Mouse (Mus musculus): ENCODE results near the gene Adamts1. TPM values are rescaled to one million over a fixed set of nuclear protein-coding genes. Genes with fewer than 3 reads are reported as not detected.

The Adamts1 gene
- polyA plus RNA-seq, 1 experiment from 2014 or later = 77.6 TPM

DNA sequence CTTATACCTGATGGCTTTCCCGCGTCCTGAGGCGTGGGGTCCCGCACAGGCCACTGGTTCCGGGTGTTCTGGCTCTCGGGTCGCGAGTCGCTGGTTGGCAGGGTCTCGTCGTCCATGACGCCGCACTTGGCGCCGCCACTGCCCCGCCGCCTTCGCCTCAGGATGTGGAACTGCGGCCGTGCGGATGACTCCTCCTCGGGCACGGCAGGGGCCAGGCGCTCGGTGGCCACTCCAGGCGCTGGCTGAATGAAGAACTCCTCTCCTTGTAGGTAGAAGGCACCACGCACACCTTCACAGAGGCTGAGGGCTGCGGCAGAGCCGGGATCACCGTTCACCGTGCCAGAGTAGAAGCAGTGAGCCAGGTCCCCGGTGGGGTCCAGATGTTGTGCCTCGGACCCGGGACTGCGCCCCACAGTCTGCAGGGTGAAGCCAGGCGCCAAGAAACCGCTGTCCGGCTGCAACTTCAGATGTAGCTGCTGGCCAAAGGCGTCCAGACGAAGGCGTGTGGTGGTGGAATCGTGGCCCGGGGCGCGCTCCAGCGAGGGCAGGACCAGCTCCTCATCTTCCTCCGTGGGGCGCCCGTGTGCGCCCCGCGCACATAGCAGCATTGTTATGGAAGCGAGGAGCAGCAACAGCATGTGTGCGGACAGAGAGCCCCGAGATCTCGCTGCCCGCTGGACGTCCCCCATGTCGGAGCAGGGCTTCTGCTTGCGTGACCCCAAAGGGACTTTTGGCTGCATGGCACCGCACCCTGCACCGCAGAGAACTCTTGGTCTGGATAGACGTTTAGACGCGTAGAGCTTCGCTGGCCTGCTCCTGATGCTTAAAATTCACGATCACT, 722 bp downstream of the Adamts1 start:
- ATAC-seq (ENCODE audit: low read depth) = 0 out of 2 replicates have a peak, but pooled peaks have one; percentile 0
- no peaks in the 10 kb centered on the region for H3K27me3 ChIP-seq (ENCODE audit: control insufficient read depth, insufficient read depth, low read depth, low read length)
- WGBS = under 1% methylated on average over 67 of the region's 67 CpGs

GRCm38 (mm10) chr16:85801252-85801651, 1.7 kb downstream of the Adamts1 start:
- Histone ChIP-seq H3K4me2 (ENCODE audit: low read depth, low read length) (peak overlapping the region; percentile 74), H3K27me3 (ENCODE audit: control insufficient read depth, insufficient read depth, low read depth, low read length) (no peaks in the 10 kb centered on the region), H3K4me3 (ENCODE audit: low read length) (peak overlapping the region; percentile 82), H3K9me3 (ENCODE audit: control insufficient read depth, low read length) (no peaks in the 10 kb centered on the region), H3K27ac (ENCODE audit: low read length) (peak overlapping the region; percentile 97), H3K36me3 (ENCODE audit: control insufficient read depth, insufficient read depth, low read length) (peaks cover 31% of the 10 kb centered on the region), H3K9ac (ENCODE audit: low read length) (peak overlapping the region; percentile 95), H3K4me1 (replicated peaks; ENCODE audit: control insufficient read depth, insufficient read depth, low read length) (peaks cover 23% of the 10 kb centered on the region)
- ATAC-seq (ENCODE audit: low read depth) = peak; percentile 73
- under 1% methylated on average over 22 of the region's 23 CpGs for WGBS

More for the DNA sequence above, 722 bp downstream of the Adamts1 start:
- H3K27ac ChIP-seq (ENCODE audit: low read length) = peak overlapping the region; percentile 97
- H3K36me3 ChIP-seq (ENCODE audit: control insufficient read depth, insufficient read depth, low read length) = peaks cover 24% of the 10 kb centered on the region
- no peaks in the 10 kb centered on the region for H3K9me3 ChIP-seq (ENCODE audit: control insufficient read depth, low read length)
- H3K4me1 ChIP-seq (replicated peaks; ENCODE audit: control insufficient read depth, insufficient read depth, low read length) = peaks cover 23% of the 10 kb centered on the region
- peak overlapping the region; percentile 74 for H3K4me2 ChIP-seq (ENCODE audit: low read depth, low read length)
- H3K9ac ChIP-seq (ENCODE audit: low read length) = peak overlapping the region; percentile 95
- peak overlapping the region; percentile 82 for H3K4me3 ChIP-seq (ENCODE audit: low read length)

DNA sequence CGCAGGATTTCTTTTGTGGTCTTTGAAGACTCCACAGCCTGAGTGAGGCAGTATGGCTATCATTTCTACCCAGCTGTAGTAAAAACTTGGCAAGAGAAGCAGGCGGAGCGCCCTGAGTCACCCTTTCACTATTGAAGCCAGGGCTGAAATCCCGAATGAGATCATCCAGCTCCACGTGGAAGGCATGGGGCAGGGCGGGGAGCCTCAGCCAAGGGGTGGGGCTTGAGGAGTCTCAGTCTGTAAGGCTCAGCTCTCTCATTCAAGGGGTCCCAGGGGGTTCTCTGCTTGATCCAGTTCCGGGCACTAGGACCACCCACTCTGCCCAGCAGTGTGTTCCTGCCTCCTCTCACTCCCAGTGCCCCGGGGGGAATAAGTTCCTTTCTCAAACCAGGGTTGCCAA, 2.2 kb downstream of the Adamts1 start:
- Histone ChIP-seq H3K27me3 (ENCODE audit: control insufficient read depth, insufficient read depth, low read depth, low read length) (no peaks in the 10 kb centered on the region), H3K9me3 (ENCODE audit: control insufficient read depth, low read length) (no peaks in the 10 kb centered on the region), H3K4me1 (replicated peaks; ENCODE audit: control insufficient read depth, insufficient read depth, low read length) (peaks cover 23% of the 10 kb centered on the region), H3K4me2 (ENCODE audit: low read depth, low read length) (peak overlapping the region; percentile 74), H3K4me3 (ENCODE audit: low read length) (peak overlapping the region; percentile 82), H3K27ac (ENCODE audit: low read length) (peak overlapping the region; percentile 97), H3K9ac (ENCODE audit: low read length) (peak overlapping the region; percentile 95), H3K36me3 (ENCODE audit: control insufficient read depth, insufficient read depth, low read length) (peaks cover 37% of the 10 kb centered on the region)
- 3% methylated on average over 8 of the region's 8 CpGs for WGBS
- ATAC-seq (ENCODE audit: low read depth) = peak; percentile 80

- 24% methylated on average over 9 of the region's 9 CpGs for WGBS
- no peak for ATAC-seq (ENCODE audit: low read depth)
- no peaks in the 10 kb centered on the region for H3K9me3 ChIP-seq (ENCODE audit: control insufficient read depth, low read length)
- H3K4me2 ChIP-seq (ENCODE audit: low read depth, low read length) = peak overlapping the region; percentile 74
- H3K27me3 ChIP-seq (ENCODE audit: control insufficient read depth, insufficient read depth, low read depth, low read length) = no peaks in the 10 kb centered on the region
- no peak overlapping the region for H3K27ac ChIP-seq (ENCODE audit: low read length)
- peaks cover 44% of the 10 kb centered on the region for H3K36me3 ChIP-seq (ENCODE audit: control insufficient read depth, insufficient read depth, low read length)
- H3K4me3 ChIP-seq (ENCODE audit: low read length) = peak overlapping the region; percentile 82
- H3K4me1 ChIP-seq (replicated peaks; ENCODE audit: control insufficient read depth, insufficient read depth, low read length) = peaks cover 18% of the 10 kb centered on the region
- peak overlapping the region; percentile 48 for H3K9ac ChIP-seq (ENCODE audit: low read length)
Measured at GRCm38 (mm10) chr16:85799971-85800370, 2.9 kb downstream of the Adamts1 start.

GRCm38 (mm10) chr16:85798334-85798733, 4.6 kb downstream of the Adamts1 start:
- Histone ChIP-seq H3K4me1 (replicated peaks; ENCODE audit: control insufficient read depth, insufficient read depth, low read length) (peaks cover 15% of the 10 kb centered on the region; the same call in 1 of the 2 replicates), H3K9me3 (ENCODE audit: control insufficient read depth, low read length) (no peaks in the 10 kb centered on the region), H3K36me3 (ENCODE audit: control insufficient read depth, insufficient read depth, low read length) (peaks cover 52% of the 10 kb centered on the region), H3K4me3 (ENCODE audit: low read length) (no peak overlapping the region), H3K4me2 (ENCODE audit: low read depth, low read length) (no peak overlapping the region), H3K27ac (ENCODE audit: low read length) (no peak overlapping the region), H3K9ac (ENCODE audit: low read length) (no peak overlapping the region), H3K27me3 (ENCODE audit: control insufficient read depth, insufficient read depth, low read depth, low read length) (no peaks in the 10 kb centered on the region)
- WGBS = 85% methylated on average over 7 of the region's 7 CpGs
- ATAC-seq (ENCODE audit: low read depth) = no peak

DNA sequence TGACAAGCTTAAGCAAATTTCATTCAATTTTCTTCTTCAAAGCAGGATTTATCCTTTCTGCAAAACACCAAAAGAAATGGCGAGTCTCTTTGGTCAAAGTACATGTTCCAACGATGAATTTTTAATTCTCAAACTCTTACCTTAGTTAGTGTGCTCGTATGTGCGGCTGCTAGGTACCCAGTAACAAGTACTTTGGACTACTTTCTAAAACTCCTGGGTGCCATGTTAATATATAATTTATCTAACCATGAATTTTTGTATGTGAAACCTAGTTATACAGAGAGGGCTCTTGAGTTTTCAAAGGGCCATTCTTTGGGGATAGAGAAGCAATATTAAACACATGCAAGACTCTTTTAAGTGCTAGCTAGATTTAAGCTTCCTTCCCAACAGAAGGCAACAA, 5.8 kb downstream of the Adamts1 start:
- H3K27me3 ChIP-seq (ENCODE audit: control insufficient read depth, insufficient read depth, low read depth, low read length) = no peaks in the 10 kb centered on the region
- WGBS = 86% methylated on average over 4 of the region's 4 CpGs
- H3K9ac ChIP-seq (ENCODE audit: low read length) = no peak overlapping the region
- no peak overlapping the region for H3K27ac ChIP-seq (ENCODE audit: low read length)
- peaks cover 15% of the 10 kb centered on the region; the same call in 1 of the 2 replicates for H3K4me1 ChIP-seq (replicated peaks; ENCODE audit: control insufficient read depth, insufficient read depth, low read length)
- ATAC-seq (ENCODE audit: low read depth) = no peak
- H3K4me3 ChIP-seq (ENCODE audit: low read length) = no peak overlapping the region
- H3K4me2 ChIP-seq (ENCODE audit: low read depth, low read length) = no peak overlapping the region
- H3K9me3 ChIP-seq (ENCODE audit: control insufficient read depth, low read length) = no peaks in the 10 kb centered on the region
- peaks cover 52% of the 10 kb centered on the region for H3K36me3 ChIP-seq (ENCODE audit: control insufficient read depth, insufficient read depth, low read length)

GRCm38 (mm10) chr16:85795731-85796130, 7.2 kb downstream of the Adamts1 start:
- 91% methylated on average over 7 of the region's 7 CpGs for WGBS
- ATAC-seq (ENCODE audit: low read depth) = no peak
- H3K4me2 ChIP-seq (ENCODE audit: low read depth, low read length) = no peak overlapping the region
- H3K9ac ChIP-seq (ENCODE audit: low read length) = no peak overlapping the region
- no peaks in the 10 kb centered on the region for H3K9me3 ChIP-seq (ENCODE audit: control insufficient read depth, low read length)
- no peak overlapping the region for H3K4me3 ChIP-seq (ENCODE audit: low read length)
- H3K27ac ChIP-seq (ENCODE audit: low read length) = no peak overlapping the region
- peaks cover 15% of the 10 kb centered on the region; the same call in 1 of the 2 replicates for H3K4me1 ChIP-seq (replicated peaks; ENCODE audit: control insufficient read depth, insufficient read depth, low read length)
- H3K27me3 ChIP-seq (ENCODE audit: control insufficient read depth, insufficient read depth, low read depth, low read length) = no peaks in the 10 kb centered on the region
- H3K36me3 ChIP-seq (ENCODE audit: control insufficient read depth, insufficient read depth, low read length) = peaks cover 52% of the 10 kb centered on the region

DNA sequence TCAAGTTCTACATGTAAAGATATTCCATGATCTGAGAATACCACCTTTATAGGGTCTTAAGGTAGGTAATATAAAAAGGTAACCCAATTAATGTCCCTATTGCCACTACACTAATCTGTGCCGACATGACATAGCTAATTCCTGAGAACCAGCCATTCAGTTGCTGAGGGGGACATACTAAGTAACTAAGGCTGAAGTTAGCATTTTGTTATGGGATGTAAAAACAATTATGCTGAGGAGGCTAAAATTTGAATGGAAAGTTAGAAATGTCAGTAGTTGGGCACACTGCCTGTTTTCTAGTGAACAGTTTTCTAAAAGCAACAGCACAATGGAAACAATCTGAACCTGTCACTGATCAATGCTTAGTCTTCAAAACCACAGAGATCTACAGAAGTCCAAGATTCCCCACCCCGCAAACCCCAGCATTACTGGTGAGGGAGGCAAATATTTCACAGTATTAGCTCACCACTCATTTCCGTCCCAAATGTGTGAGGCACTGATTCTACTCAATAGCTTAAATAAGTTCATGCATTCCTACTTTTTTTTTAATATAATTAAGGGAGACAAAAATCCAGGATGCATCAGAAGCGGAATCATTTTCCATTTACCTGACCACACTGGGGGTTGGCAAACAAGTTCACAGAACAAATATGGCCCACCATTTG, 9.6 kb downstream of the Adamts1 start:
- 80% methylated on average over 4 of the region's 4 CpGs for WGBS
- H3K9me3 ChIP-seq (ENCODE audit: control insufficient read depth, low read length) = no peaks in the 10 kb centered on the region
- H3K9ac ChIP-seq (ENCODE audit: low read length) = no peak overlapping the region
- H3K36me3 ChIP-seq (ENCODE audit: control insufficient read depth, insufficient read depth, low read length) = peaks cover 39% of the 10 kb centered on the region
- H3K4me1 ChIP-seq (replicated peaks; ENCODE audit: control insufficient read depth, insufficient read depth, low read length) = 0 out of 2 replicates have a peak, but pooled peaks cover 3% of the 10 kb centered on the region
- H3K27ac ChIP-seq (ENCODE audit: low read length) = no peak overlapping the region
- ATAC-seq (ENCODE audit: low read depth) = no peak
- no peak overlapping the region for H3K4me3 ChIP-seq (ENCODE audit: low read length)
- no peaks in the 10 kb centered on the region for H3K27me3 ChIP-seq (ENCODE audit: control insufficient read depth, insufficient read depth, low read depth, low read length)
- H3K4me2 ChIP-seq (ENCODE audit: low read depth, low read length) = no peak overlapping the region

DNA sequence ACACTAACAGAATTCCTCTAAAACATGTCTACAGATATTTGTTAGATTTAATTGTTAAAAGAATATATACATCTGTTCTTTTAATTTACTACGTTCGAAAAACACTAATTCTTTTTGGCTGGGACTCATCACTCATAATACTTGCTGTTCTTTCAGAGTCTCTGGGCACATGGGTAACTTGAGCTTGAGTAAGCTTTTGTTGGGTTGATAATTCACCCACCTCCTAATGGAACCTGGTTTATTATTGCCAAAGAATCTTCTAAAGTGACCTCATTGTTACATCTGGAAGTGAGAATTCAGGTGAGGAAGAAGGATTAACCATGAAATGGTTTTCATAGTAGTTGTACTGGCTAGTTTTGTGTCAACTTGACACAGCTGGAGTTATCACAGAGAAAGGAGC, 21.8 kb downstream of the Adamts1 start:
- Histone ChIP-seq H3K27me3 (ENCODE audit: control insufficient read depth, insufficient read depth, low read depth, low read length) (no peaks in the 10 kb centered on the region), H3K4me2 (ENCODE audit: low read depth, low read length) (no peak overlapping the region), H3K4me1 (replicated peaks; ENCODE audit: control insufficient read depth, insufficient read depth, low read length) (no peaks in the 10 kb centered on the region), H3K4me3 (ENCODE audit: low read length) (no peak overlapping the region), H3K9ac (ENCODE audit: low read length) (no peak overlapping the region), H3K36me3 (ENCODE audit: control insufficient read depth, insufficient read depth, low read length) (no peaks in the 10 kb centered on the region), H3K9me3 (ENCODE audit: control insufficient read depth, low read length) (no peaks in the 10 kb centered on the region), H3K27ac (ENCODE audit: low read length) (no peak overlapping the region)
- WGBS = 86% methylated on average over 2 of the region's 2 CpGs
- ATAC-seq (ENCODE audit: low read depth) = no peak
